Mouse (Mus musculus): ENCODE measurements at regions not wholly inside any gene's neighbourhood (a gene's known extent, or its start where the extent isn't known, plus 50 kb on each side); places are given as distances from the start of the nearest gene placed in this dataset.

GRCm38 (mm10) chr4:125938186-125938585 lies 86.2 kb upstream of the Csf3r start:
- no peak for DNase-seq (ENCODE audit: low read depth)

- DNase-seq (ENCODE audit: low read depth): no peak
Observed at GRCm38 (mm10) chr4:125941266-125941665, 83.1 kb upstream of the Csf3r start.

GRCm38 (mm10) chr4:125941916-125942315 lies 82.4 kb upstream of the Csf3r start:
- no peak for DNase-seq (ENCODE audit: low read depth)

- no peak for DNase-seq (ENCODE audit: low read depth)
Observed at GRCm38 (mm10) chr4:125945062-125945461, 79.3 kb upstream of the Csf3r start.

- DNase-seq (ENCODE audit: low read depth): no peak
Observed at GRCm38 (mm10) chr4:125959426-125959825, 64.9 kb upstream of the Csf3r start.

- no peak for DNase-seq (ENCODE audit: low read depth)
Observed at GRCm38 (mm10) chr4:125960704-125961279, 63.6 kb upstream of the Csf3r start.

- DNase-seq (ENCODE audit: low read depth): peak; percentile 63
Observed at GRCm38 (mm10) chr4:125962677-125963076, 61.7 kb upstream of the Csf3r start.
